Mouse (Mus musculus): ENCODE measurements at regions not wholly inside any gene's neighbourhood (a gene's known extent, or its start where the extent isn't known, plus 50 kb on each side); places are given as distances from the start of the nearest gene placed in this dataset.
A peak's percentile ranks its signal among the peaks of the same experiment; 100 is the strongest.

GRCm38 (mm10) chr16:95929700-95930435 lies 60.9 kb downstream of the Psmg1 start:
- DNase-seq, result no peak

GRCm38 (mm10) chr16:95928290-95929260 lies 62.2 kb downstream of the Psmg1 start:
- no peak for DNase-seq

DNA sequence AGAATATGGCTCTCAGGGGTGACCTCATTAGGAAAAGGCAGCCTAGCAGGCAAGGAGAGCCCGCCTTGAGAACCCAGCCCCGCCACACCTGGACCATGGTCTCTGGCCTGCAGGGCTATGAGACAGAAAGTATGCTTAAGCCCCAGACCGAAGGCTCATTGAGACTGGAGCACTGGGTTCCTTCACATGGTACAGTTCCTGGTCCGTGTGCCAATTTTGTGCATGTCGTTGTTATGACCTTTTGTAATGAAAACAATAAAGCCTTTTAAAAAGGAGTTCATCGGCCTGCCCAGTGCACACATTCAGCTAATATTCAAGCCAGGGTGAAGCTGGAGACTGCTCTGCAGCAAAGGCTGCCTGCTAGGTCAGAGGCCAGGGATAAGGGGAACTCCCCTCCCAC lies 64.2 kb downstream of the Psmg1 start:
- DNase-seq, result no peak

DNA sequence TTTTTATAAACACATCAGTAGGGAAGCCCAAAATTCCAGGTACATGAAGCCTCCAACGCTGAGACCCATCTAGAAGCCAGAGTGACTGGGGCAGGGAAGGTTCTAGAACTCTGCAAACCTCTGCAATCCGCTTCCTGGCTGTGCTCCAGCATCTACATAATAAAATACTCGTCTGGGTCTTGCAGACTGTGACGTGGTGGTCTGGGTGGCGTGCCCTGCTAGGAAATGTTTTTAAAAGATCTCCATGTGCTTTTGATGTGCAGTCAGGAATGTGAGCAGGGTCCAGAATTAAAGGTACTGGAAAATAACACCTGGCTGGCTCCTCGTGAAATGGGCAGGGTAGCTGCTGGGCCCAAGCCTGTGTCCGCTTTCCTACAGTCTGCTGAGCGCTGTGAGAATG lies 66.0 kb downstream of the Psmg1 start:
- DNase-seq, result no peak

GRCm38 (mm10) chr16:95923991-95924390 lies 66.8 kb downstream of the Psmg1 start:
- DNase-seq, result no peak

GRCm38 (mm10) chr16:95922369-95922934 lies 68.3 kb downstream of the Psmg1 start:
- no peak for DNase-seq

GRCm38 (mm10) chr16:95921169-95921568 lies 69.6 kb downstream of the Psmg1 start:
- no peak for DNase-seq

- no peak for DNase-seq
These were observed 71.9 kb downstream of the Psmg1 start for GRCm38 (mm10) chr16:95918651-95919425.

- DNase-seq, result no peak
These were observed 72.9 kb downstream of the Psmg1 start for GRCm38 (mm10) chr16:95917635-95918407.

GRCm38 (mm10) chr16:95913879-95914278 lies 76.9 kb downstream of the Psmg1 start:
- DNase-seq, result no peak

GRCm38 (mm10) chr16:95904531-95905165 lies 86.1 kb downstream of the Psmg1 start:
- no peak for DNase-seq

- DNase-seq, result no peak
These were observed 87.3 kb downstream of the Psmg1 start for GRCm38 (mm10) chr16:95903383-95903913.

DNA sequence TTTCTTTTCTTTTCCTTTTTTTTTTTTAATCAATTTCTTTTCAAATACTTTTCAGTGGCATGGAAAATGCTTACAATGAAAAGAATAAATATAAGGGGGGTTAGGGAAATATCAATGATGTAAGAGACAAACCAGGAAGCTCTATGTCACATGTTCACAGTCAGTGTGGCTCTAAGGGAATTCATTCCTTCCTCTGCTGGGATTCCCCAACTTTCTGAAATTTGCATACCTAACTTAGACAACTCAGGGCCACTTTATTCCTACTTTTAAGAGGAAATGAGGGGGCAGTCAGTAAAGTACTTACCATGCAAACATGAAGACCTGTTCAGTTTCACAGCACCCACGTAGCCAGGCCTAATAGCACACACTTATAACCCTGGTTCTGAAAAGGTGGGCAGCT lies 88.6 kb downstream of the Psmg1 start:
- no peak for DNase-seq

GRCm38 (mm10) chr16:95901388-95901787 lies 89.4 kb downstream of the Psmg1 start:
- no peak for DNase-seq

- no peak for DNase-seq
These were observed 90.6 kb downstream of the Psmg1 start for GRCm38 (mm10) chr16:95900181-95900580.

- DNase-seq, result peak; percentile 0
These were observed 91.1 kb downstream of the Psmg1 start for GRCm38 (mm10) chr16:95899672-95900071.

GRCm38 (mm10) chr16:95897843-95898242 lies 92.9 kb downstream of the Psmg1 start:
- peak; percentile 0 for DNase-seq

- no peak for DNase-seq
These were observed 94.6 kb downstream of the Psmg1 start for GRCm38 (mm10) chr16:95896126-95896525.

DNA sequence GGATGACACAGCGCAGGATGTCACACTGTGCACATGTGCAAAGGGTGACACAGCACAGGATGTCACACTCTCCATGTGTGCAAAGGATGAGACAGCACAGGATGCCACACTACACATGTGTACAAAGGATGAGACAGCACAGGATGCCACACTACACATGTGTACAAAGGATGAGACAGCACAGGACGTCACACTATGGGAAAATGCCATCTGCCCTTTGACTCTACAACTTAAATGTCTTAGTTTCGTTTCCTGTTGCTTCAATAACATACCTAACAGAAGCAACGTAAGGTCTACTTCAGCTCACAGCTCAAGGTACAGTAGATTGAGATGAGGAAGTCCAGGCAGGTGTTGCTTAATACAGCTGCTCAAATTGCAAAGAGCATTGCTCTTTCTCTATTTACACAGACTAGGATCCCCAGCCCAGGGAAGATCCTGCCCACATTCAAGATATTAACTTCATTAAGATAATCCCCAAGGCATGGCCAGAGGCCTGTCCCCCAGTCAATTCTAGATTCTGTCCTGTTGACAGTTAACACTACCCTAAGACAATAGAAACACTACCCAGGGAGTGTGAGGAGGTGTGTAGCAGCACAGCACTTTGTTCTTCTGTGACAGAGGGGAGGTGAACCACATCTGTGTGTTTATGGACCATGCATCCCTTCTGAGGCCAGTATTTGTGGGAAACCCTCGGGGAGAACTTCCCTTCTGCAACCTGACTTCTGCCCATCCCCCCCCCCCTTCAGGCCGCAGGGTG lies 97.0 kb downstream of the Psmg1 start:
- DNase-seq, result peak; percentile 1

DNA sequence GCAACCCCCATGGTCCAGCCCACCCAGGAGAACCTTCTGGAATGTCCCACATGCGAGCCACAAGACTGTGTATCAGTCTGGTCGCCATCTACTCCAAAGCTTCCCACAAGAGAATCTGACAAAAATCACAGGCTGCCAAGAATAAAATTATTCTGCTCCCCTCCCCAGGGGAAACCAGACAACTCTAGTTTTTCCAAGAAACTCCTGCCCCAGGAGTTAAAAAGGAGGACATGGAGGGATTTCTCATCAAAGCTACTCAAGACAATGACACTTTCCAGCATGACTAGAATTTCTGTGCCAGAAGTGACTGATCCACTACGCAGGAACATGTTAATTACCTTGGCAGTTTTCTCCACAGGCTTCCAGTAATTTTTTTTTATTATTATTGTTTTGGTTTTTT lies 98.4 kb downstream of the Psmg1 start:
- DNase-seq, result peak; percentile 1
